Mouse (Mus musculus): ENCODE measurements around the gene Hcfc2. TPM values are rescaled to one million over a fixed set of nuclear protein-coding genes. Genes with fewer than 3 reads are reported as not detected.

Hcfc2 gene
- 31.6 and 34.4 TPM in 2 replicates for polyA plus RNA-seq (2014; fragmentation: Nextera tagmentation; extraction: Ambion mirVana)

GRCm38 (mm10) chr10:82695956-82696355 lies at the start of gene Hcfc2:
Gene Hcfc2, plus strand, starts transcription at chr10:82696160.
- TF ChIP-seq CTCF (IDR thresholded peaks at IDR 0.05; ENCODE audit: low read depth) = no peak
- Histone ChIP-seq H3K9me3 (ENCODE audit: low read depth, low read length) (no peaks in the 10 kb centered on the region), H3K4me3 (ENCODE audit: low read depth, low read length) (no peak within 1 kb of the TSS), H3K9ac (no peak within 1 kb of the TSS), H3K27ac (ENCODE audit: low read depth) (no peak within 1 kb of the TSS), H3K4me1 (ENCODE audit: insufficient read depth) (no peaks in the 10 kb centered on the region; the same call in 1 of the 2 replicates), H3K36me3 (ENCODE audit: insufficient read depth) (no peaks in the 10 kb centered on the region), H3K27me3 (ENCODE audit: insufficient read depth, low read length) (no peaks in the 10 kb centered on the region), H3K4me2 (no peak within 1 kb of the TSS)
- 57% methylated on average over 5 of the region's 5 CpGs for WGBS
- ATAC-seq (ENCODE audit: insufficient read depth) (no peak), DNase-seq (no peak)

DNA sequence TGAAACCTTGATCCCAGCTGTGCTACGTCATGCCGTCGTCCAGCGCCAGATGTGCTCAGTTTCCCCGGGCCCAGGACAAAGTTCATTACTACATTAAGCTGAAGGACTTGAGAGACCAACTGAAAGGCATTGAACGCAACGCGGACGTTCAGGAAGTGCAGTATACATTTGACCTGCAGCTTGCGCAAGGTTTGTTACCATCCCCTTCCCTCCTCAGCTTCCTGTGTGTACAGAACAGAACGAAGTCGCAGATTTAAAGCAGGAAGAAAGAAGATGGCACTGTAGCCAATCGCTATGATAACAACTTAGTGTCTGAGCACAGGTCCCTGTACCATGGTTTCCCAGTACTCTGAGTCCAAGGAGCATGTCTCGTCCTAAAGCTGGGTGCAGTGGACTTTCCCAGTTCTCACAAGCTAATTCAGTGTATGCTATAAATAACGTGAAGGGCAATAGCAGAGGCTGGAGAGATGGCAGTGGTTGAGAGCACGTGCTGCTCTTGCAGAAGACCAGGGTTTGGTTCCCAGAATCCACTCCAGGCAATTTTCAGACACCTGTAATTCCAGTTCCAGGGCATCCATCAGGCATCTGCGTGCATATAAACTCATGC lies 48.7 kb upstream of the Hcfc2 start:
- no peaks in the 10 kb centered on the region for H3K4me1 ChIP-seq (ENCODE audit: insufficient read depth)
- no peak overlapping the region for H3K4me3 ChIP-seq (ENCODE audit: low read depth, low read length)
- H3K36me3 ChIP-seq (ENCODE audit: insufficient read depth) = peaks cover 76% of the 10 kb centered on the region
- ATAC-seq (ENCODE audit: insufficient read depth) = no peak
- DNase-seq = no peak
- WGBS = 81% methylated on average over 17 of the region's 17 CpGs
- H3K9ac ChIP-seq = no peak overlapping the region
- H3K9me3 ChIP-seq (ENCODE audit: low read depth, low read length) = no peaks in the 10 kb centered on the region
- no peak overlapping the region for H3K27ac ChIP-seq (ENCODE audit: low read depth)
- H3K4me2 ChIP-seq = no peak overlapping the region
- TF ChIP-seq CTCF (IDR thresholded peaks at IDR 0.05; ENCODE audit: low read depth) = no peak
- no peaks in the 10 kb centered on the region for H3K27me3 ChIP-seq (ENCODE audit: insufficient read depth, low read length)

GRCm38 (mm10) chr10:82651221-82651620 lies 44.7 kb upstream of the Hcfc2 start:
- Histone ChIP-seq H3K36me3 (ENCODE audit: insufficient read depth) (peaks cover 39% of the 10 kb centered on the region), H3K27me3 (ENCODE audit: insufficient read depth, low read length) (no peaks in the 10 kb centered on the region), H3K4me3 (ENCODE audit: low read depth, low read length) (no peak overlapping the region), H3K9ac (no peak overlapping the region), H3K4me1 (ENCODE audit: insufficient read depth) (no peaks in the 10 kb centered on the region), H3K27ac (ENCODE audit: low read depth) (no peak overlapping the region), H3K9me3 (ENCODE audit: low read depth, low read length) (no peaks in the 10 kb centered on the region), H3K4me2 (no peak overlapping the region)
- ATAC-seq (ENCODE audit: insufficient read depth) = no peak
- 82% methylated on average over 5 of the region's 5 CpGs for WGBS
- DNase-seq = no peak
- no peak for TF ChIP-seq CTCF (IDR thresholded peaks at IDR 0.05; ENCODE audit: low read depth)

DNA sequence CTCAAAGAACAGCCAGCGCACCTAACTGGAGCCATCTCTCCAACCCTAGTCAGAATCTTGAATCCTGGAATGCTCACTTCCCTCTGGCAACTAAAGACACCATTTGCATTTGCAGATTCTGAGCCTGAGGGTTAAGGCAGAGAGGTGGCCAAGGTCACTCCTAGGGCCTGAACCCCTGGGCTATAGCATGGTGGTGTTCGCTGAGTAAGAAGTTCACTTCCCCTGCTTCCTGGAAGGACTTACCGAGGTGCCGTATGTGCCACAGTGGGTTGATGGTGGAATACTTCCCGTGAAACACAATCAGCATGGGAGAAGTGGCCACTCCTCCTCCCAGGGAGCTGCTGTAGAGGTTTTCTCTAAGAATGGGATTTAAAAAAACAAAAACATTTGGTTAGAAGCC lies 43.3 kb upstream of the Hcfc2 start:
- Histone ChIP-seq H3K27ac (ENCODE audit: low read depth) (no peak overlapping the region), H3K4me2 (no peak overlapping the region), H3K4me1 (ENCODE audit: insufficient read depth) (no peaks in the 10 kb centered on the region), H3K27me3 (ENCODE audit: insufficient read depth, low read length) (no peaks in the 10 kb centered on the region), H3K4me3 (ENCODE audit: low read depth, low read length) (no peak overlapping the region), H3K36me3 (ENCODE audit: insufficient read depth) (peaks cover 26% of the 10 kb centered on the region), H3K9me3 (ENCODE audit: low read depth, low read length) (no peaks in the 10 kb centered on the region), H3K9ac (no peak overlapping the region)
- no peak for ATAC-seq (ENCODE audit: insufficient read depth)
- TF ChIP-seq CTCF (IDR thresholded peaks at IDR 0.05; ENCODE audit: low read depth) = no peak
- 65% methylated on average over 5 of the region's 5 CpGs for WGBS
- DNase-seq = no peak

- no peak for ATAC-seq (ENCODE audit: insufficient read depth)
- no peaks in the 10 kb centered on the region for H3K27me3 ChIP-seq (ENCODE audit: insufficient read depth, low read length)
- H3K4me2 ChIP-seq = no peak overlapping the region
- peaks cover 18% of the 10 kb centered on the region for H3K36me3 ChIP-seq (ENCODE audit: insufficient read depth)
- H3K9ac ChIP-seq = no peak overlapping the region
- no peak for DNase-seq
- no peaks in the 10 kb centered on the region for H3K4me1 ChIP-seq (ENCODE audit: insufficient read depth)
- WGBS = 73% methylated on average over 3 of the region's 3 CpGs
- TF ChIP-seq CTCF (IDR thresholded peaks at IDR 0.05; ENCODE audit: low read depth) = no peak
- H3K27ac ChIP-seq (ENCODE audit: low read depth) = no peak overlapping the region
- H3K9me3 ChIP-seq (ENCODE audit: low read depth, low read length) = no peaks in the 10 kb centered on the region
- H3K4me3 ChIP-seq (ENCODE audit: low read depth, low read length) = no peak overlapping the region
These were observed 41.4 kb upstream of the Hcfc2 start for GRCm38 (mm10) chr10:82654581-82654980.

DNA sequence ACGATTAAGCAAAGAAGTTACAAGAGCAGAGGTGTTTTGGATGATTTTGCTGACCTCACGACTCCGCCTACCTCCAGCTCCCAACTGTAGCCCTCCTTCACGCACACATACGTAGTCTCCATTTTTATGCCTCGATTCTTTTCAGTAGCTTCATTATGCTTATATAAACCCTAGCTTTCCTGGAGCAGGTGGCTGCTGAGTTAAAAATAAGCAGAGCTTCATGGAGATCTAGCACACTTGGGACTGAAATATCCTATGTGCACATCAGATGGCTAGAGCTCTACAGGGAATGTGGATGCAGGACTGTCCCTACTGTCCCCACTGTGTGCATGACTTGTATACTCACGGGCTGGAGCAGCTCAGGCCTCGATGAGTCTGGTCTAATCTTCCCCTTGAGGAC lies 34.1 kb upstream of the Hcfc2 start:
- DNase-seq = no peak
- Histone ChIP-seq H3K4me1 (ENCODE audit: insufficient read depth) (no peaks in the 10 kb centered on the region), H3K27me3 (ENCODE audit: insufficient read depth, low read length) (no peaks in the 10 kb centered on the region), H3K36me3 (ENCODE audit: insufficient read depth) (no peaks in the 10 kb centered on the region), H3K4me3 (ENCODE audit: low read depth, low read length) (no peak overlapping the region), H3K9ac (no peak overlapping the region), H3K27ac (ENCODE audit: low read depth) (no peak overlapping the region), H3K4me2 (no peak overlapping the region), H3K9me3 (ENCODE audit: low read depth, low read length) (no peaks in the 10 kb centered on the region)
- ATAC-seq (ENCODE audit: insufficient read depth) = no peak
- 78% methylated on average over 8 of the region's 8 CpGs for WGBS
- no peak for TF ChIP-seq CTCF (IDR thresholded peaks at IDR 0.05; ENCODE audit: low read depth)

- H3K9ac ChIP-seq = no peak overlapping the region
- DNase-seq (no peak), ATAC-seq (ENCODE audit: insufficient read depth) (no peak)
- no peak for TF ChIP-seq CTCF (IDR thresholded peaks at IDR 0.05; ENCODE audit: low read depth)
- H3K36me3 ChIP-seq (ENCODE audit: insufficient read depth) = no peaks in the 10 kb centered on the region
- WGBS = 59% methylated on average over 14 of the region's 14 CpGs
- H3K9me3 ChIP-seq (ENCODE audit: low read depth, low read length) = no peaks in the 10 kb centered on the region
- H3K4me2 ChIP-seq = no peak overlapping the region
- H3K27ac ChIP-seq (ENCODE audit: low read depth) = no peak overlapping the region
- H3K4me3 ChIP-seq (ENCODE audit: low read depth, low read length) = no peak overlapping the region
- no peaks in the 10 kb centered on the region for H3K27me3 ChIP-seq (ENCODE audit: insufficient read depth, low read length)
- H3K4me1 ChIP-seq (ENCODE audit: insufficient read depth) = no peaks in the 10 kb centered on the region
These were observed 33.5 kb upstream of the Hcfc2 start for GRCm38 (mm10) chr10:82662267-82662990.
